Mouse (Mus musculus) kidney, adult 11 months (tissue): ENCODE data around the gene Dmac1.
A peak's percentile ranks its signal among the peaks of the same experiment; 100 is the strongest.

Source experiments
- DNase-seq: peaks from one replicate; pipeline ENCODE4 v3.0.0; 2022

Dmac1 gene

DNA sequence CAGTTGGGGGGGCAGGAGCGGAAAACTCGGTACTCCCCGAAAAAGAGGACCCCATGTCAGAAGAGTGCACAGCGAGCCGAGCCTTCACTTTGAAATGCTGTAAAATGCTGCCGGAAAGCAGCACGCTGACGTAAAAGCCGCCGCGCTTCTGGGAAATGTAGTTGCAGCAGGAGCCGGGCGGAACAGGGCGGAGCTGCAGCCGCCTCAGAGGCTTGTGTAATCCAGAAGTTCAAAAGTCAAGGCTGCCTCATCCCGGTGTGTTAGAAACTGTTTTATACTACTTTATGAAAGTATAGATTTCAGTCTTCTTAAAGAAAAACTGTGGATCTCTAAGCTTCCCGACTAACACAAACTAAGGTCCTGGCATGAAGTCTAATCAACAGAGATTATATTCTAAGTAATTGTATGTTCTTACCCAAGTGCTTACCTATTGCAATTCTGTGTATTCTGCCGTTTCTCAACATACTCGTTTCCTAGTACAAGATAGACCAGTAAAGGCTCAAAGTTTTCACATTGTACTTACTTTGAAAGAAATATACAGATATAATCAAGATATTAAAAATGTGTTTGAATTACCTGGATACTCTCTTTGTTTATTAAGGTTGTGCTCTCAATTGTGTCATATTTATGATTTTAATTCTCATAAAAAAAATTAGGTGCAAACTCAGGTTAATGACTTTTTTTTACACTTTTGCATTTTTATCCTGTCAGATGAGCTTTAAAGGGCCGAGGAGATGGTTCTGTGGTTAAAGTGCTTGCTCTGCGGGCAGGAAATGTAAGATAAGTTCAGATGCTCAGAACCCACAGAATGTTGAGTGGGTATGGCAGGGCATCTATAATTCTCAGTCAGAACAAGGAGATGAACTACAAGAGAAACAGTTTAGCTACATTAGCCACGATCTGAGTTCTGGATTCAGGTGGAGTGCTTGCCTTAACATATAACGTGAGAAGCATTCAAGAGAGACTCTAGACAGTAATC lies at the start of gene Dmac1:
Gene Dmac1, minus strand, starts transcription at position 109 of the 979 bp plus-strand sequence.
- peak; percentile 92 for DNase-seq

DNA sequence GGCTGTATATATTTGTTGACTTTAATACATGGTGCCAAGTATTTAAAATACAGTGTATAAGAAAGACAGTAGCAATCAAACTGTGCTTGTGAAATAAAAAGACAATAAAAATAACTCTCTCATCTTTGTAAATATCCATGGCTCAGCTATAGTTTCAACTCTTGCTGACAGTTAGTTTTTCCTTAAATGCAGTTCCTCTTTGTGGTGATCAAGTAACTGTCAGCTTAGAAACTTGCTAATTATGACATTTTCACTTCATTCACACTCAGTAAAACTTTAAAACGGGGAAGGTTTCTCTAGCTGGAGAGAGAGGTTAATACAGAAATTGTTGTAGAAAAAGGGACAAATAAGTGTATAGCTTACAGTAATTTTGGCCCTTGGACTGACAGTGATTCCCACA lies 37.3 kb upstream of the Dmac1 start:
- DNase-seq: no peak

DNA sequence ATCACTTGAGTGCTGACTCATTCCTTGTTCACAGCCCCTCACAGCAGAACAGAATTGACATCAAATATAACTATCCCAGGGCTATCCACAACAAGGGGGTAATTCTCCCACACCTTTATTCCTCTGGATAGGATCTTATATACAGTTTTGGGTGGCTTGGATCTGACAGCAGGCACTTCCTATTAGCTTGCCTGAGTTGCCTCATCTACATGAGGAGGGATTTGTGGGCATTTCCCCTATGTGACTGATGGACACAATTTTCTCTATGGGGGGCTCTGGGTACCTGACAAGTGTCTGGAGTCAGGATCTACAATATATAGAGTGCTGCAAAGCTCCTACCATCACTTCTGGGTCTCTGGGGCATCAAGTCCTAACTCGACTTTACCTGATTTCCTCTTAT lies 36.9 kb upstream of the Dmac1 start:
- DNase-seq: no peak

DNA sequence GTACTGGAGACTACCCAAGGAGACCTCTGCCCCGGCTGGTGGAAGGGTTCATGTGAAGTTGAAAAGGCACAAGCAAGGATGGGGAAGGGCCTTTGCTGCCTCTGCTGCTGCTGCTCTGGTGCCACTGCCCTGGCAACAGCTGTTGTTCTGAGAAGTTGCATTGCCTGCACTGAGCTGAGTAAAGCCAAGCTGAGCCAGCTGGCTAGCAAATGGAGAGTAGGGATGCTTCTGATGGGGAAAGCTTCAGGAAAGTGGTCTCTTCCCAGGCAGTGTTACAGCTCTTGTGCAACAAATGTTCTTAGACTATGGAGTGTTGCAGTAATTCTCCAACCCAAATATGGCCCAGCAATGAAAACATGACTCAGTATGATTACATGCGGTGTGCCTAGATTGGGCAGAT lies 33.8 kb upstream of the Dmac1 start:
- no peak for DNase-seq

DNA sequence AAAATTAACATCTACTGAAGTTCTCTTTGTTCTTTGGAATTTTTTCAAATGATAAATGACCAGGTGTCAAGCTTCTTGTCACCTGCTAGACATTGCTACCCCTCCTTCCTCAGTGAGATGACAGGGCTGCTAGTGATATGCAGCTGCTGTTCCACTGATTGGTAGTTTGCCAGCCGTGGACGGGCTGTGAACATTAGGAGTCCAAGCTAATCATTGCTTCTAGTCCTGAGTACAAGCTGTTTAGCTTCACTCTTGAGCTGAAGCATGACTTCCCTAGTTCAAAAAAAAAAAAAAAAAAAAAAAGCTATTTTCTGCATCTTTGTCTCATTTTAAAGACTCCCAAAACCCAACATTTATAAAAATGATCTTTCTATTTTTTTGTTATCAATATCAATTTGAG lies 33.2 kb upstream of the Dmac1 start:
- no peak for DNase-seq

DNA sequence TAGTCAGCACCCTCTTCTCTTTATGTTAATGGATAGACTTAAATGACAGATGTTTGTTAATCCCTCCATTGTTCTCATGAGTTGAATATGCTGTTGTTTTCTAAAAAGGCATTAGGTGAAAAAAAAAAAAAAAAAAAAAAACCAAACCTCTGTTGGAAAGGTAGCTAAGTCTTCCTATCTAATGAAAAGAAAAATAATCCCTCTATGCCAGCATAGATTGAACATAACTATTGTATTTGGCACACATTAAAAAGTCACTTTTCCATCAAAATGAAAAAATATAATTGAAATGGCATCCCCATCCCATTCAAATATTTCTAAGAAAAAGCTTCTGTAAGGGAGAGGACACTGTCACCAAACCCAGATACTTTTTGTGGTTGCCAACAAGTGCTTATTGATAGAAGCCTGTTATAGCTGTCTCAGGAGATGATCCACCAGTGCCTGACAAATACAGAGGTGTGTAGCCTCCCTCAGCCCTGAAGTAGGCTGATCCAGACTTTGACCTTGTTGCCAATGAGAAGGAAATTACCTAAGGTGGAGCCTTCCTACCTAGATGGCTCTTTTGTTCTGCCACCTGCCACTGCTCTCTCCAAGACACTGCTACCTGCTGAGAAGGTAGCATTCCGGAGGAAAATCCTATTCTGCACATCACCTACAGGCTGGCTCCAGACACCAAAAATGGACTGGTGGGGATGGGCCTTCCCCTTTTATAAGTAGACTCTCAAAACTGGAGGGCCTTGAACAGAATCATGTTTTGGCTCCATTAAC lies 22.3 kb upstream of the Dmac1 start:
- DNase-seq: no peak

DNA sequence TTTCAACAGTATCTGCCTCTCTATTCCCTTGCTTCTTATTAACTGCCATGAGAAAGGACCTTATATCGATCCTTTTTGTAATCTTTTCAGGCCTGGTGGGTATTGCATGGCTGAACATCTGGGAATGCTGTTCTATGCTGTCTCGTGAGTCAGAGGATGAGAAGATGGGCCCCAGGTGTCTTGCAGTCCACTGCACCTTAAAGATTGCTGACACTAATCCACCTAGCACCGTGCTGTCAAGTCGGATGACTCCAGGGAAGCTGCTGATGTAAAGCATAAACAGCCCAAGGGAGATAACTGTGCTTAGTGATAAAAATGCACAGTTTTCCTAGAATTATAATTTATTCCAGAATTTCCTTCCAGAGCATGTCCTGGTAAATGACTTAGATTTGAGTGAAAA lies 14.2 kb upstream of the Dmac1 start:
- DNase-seq: no peak

DNA sequence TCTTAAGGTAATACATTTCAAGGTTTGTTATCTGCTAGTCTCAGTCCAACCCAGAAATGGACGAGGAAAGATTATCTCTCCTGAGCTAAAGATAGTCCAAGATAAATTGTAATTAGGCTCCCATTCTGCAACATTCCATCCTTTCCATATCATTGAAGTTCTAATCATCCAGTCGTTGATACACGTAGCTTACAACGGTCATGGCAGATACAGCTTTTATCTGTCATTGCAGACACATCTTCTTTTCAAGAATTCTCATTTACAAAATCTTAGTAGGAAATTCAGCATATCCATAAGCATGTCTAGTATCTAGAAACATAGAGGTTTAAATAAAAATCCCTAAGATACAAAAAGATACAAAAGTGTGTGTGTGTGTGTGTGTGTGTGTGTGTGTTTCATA lies 13.0 kb upstream of the Dmac1 start:
- no peak for DNase-seq

DNA sequence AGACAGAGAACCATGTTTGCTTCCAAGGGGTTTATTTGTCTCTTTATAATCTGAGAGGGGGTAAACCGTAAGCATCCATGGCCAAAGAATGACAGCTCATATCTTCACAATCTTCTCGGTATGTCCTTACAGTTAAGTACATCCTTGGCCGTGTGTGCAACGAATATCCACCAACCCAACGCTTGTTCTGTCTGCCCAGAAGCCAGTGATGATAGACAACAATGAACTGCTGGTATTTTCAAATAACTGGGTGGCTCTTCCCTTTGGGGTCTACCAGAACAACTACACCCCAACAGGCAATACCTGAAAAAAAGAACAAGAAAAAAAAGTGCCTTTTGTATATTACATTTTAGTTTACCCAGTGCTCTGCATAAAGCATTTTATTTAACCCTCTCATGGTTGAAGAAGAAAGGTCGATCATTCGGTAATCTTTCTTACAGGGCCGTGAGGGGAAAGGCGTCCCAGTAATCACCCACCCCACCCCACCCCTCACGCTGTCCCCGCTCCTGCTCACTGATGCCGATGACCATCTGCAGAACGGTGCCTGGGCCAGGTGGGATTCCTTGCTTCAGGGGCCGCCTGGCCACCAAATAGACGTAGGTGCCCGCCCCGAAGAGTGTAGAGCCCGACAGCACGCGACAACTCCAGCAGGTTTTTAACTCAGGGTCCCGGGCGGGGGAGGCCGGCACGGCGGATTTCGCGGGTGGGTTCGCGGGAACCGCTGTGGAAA lies 473 bp downstream of the Dmac1 start:
- DNase-seq: peak; percentile 3

DNA sequence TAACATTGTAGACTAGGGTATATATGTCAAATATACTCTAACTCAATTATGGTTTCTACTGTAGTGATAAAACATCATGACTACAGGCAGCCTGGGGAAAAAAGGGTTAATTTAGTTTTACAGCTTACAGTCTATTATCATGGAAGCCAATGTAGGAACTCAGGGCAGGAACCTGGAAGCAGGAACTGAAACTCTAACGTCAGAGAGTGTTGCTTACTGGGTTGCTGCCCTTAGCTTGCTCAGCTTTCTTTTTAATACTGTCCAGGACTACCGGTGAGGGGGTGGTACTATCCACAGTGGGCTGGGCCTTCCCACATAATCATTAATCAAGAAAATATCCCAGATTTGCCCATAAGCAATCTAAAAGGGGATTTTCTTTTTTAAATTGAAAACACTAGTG lies 2.4 kb downstream of the Dmac1 start:
- DNase-seq: no peak

DNA sequence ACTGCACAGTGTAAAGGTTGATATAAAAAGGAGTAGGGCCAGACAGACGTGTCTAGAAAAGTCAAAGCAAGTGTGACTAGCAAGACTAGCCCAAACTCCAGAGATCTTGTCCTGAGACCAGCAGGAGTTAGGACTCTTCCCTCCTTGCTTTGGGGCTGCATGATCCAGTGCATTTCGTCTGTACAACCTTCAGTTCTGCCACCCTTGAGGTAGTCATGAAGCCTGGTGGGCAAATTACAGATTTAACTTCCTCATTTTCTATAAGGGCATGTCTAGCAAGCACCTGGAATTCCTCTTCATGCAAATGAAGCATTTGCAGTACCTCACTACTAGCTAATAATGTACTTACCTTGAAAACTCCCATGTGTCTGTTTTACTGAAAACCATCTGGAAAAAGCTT lies 10.2 kb downstream of the Dmac1 start:
- no peak for DNase-seq

DNA sequence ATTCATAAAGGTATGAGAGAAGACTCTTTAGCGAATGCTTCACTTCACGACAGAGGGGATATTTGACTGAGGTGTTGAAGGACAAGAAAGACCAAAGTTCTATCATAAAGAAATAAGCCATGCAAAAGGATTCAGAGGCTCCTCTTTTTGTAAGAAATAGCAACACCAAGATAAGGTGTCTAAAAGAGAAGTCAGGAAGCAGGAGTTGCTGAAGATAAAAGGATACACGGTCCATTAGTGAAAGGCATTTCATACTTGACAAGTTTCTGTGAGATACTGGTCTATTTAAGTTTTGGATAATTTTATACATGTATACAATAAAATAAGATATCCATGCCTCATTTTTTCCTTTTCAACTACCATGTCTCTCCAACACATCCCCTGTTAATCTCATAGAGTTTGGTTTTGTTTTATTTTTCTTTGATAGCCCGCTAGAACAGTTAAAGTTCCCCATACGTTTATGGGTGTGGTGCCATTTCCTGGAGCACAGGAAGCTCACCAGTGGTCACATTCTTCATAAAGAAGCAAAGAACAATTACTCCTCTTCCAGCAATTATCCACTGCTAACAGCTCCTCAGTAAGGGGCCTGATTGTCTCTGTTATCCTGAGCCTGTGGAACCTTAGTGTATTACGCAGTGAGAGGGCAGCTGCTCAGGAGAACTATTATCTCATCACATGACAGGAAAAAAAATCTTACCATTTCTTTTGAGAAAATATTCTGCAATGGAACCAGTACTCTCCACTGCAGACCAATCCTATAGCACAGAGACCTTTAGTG lies 11.1 kb downstream of the Dmac1 start:
- DNase-seq: no peak

DNA sequence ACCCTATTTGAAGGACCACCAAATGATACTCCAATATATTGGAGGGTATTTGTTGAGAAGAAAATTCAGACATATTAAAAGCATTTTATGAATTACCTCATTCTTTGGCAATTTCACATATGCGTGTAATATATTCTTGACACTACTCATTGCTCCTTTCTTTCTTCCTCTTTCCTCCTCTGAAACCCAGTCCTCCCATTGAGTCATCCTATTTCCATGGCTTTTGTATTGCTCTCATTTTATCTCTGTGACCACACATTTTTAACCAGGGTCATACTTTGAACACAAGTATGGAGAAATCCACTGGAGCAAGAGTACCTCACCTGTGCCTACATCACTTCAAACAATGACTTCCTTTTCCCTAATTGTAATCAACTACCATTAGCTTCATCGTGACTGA lies 13.9 kb downstream of the Dmac1 start:
- DNase-seq: no peak

DNA sequence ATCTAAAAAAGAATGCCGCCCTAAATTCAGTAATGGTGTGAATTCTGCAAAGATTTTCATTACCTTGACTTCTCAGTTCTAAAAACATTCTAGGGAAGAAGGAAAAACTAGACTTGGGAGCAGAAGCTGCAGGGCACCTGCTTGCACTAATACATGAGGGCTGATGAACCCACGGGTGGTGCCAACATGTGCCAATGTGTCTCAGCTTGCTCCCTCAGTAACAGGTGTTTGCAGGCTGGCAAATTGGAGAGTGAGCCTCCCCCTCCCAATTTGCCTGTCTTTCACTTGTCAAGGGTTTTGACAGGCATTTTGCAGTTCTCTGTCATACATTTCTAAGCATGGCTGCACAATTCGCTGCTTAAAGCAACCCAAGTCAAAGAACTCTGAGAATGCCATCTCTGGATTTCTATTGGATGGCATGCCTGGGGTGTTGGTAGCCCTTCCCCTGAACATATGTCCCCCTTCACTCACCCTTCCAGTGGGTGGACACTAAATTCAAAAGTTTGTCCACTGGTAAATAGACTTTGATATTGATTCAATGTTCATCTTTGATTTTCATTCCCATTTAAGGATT lies 14.5 kb downstream of the Dmac1 start:
- DNase-seq: no peak

DNA sequence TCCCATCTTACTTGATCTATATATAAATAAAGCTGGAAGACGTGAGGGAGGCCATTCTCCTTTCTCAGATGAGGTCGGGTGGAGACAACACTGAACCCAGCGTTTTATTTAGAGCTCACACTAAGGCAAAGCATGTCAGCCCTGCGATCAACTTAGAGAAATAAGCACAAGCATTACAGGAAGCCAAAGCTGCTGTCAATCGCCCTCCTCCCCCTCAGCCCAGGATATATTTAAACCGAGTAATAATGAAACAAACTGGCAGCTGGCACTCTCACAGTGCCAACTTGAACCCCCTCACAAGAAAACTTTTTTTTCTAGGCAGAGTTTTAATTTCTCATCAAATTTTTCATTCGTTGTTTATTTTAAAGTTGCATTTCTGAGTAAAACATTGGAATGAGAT lies 15.7 kb downstream of the Dmac1 start:
- DNase-seq: no peak

DNA sequence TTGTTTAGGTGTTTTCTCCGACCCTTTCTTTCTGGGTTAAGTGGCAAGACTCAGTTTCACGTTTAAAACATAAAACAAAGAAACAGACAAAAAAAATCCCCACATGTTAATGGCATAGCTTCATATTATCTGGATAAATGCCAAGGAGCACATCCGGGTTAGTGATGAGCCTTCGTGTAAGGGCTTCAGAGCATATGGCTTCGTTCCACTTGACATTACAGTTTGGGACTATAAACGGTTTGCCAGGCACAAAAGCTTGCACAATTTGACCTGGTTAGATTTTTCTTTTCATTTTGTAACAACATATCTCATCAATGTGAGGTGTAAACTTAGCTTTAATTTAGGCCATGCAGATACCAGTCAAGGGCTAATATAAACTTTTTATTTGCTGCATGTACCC lies 17.9 kb downstream of the Dmac1 start:
- DNase-seq: no peak

DNA sequence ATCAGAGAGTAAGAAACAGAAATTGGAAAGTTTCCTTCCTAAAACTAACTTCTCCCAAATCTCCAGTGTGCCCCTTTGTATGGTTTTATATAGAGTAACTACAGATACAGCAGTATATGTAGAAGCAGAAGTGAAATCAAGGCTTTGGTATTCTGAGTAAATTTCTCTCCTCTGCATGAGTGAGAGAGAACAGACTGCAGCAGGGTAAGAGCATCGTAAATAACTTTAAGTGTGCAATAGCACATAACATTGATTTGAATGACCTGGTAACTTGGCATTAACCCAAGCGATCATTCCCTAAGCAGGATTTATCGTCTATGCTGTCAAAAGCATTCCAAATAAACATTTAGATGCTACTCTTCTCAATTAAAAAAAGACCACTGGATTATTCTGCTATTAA lies 18.7 kb downstream of the Dmac1 start:
- no peak for DNase-seq

DNA sequence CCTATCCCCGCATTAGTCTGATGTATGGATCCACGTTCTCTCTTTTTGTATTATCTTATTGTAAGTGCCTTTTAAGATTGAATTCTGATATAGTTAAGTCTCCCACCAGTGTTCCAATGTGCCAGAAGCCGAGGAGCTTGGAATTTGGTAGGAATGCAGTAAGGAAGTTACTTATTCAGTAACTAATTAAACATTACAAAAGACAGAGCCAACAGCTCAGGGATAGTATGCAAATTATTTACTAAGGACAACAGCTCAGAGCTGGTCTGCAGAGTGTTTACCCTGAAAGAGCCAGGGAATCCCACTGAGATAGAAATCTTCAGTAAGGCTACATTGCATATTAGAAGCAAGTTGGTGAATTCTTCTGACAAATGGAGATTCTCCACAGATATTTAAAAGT lies 43.5 kb downstream of the Dmac1 start:
- DNase-seq: peak; percentile 4
